14 mouse cellular contexts compared by ENCODE assay signal in genomic region chr11:47645911-47646310, GRCm38 (mm10).
DNase-seq lines count a peak whose midpoint lies in the region.
"Had no signal": no experiment of that assay in that cellular context is flagged by ENCODE, and none has a peak within 500 bp of the region (broad histone marks: within the 10 kb centered on the region; RNA-seq: fewer than 3 reads in every experiment).

No protein-coding gene starts in this region.

- DNase-seq in cerebellum, adult 9-10 months: peak; percentile 0
- no peak for DNase-seq in cerebellum, adult 8-10 months
- DNase-seq in cerebellum, postnatal 14 days: peak; percentile 46 to 59
- DNase-seq in cerebellum, adult 9-11 months: no peak
- DNase-seq in left cerebral cortex, postnatal 4 days: peak; percentile 30
- no peak for DNase-seq in left cerebral cortex, adult 11 months (ENCODE audit: low spot score)
- DNase-seq in brain, adult 2 months (ENCODE audit: low read depth, low spot score): peak; percentile 28
- DNase-seq: adrenal gland, adult 8-10 months; adrenal gland, postnatal 14 days; adrenal gland, postnatal 36 days; B cell, adult 2 months; cerebellum, adult 11 months; cerebellum, adult 18-20 months; embryo, embryonic 11 days had no signal

- intact Hi-C loops in left cerebral cortex, postnatal 4 days (cut with DNase I): no loop called here

Comparison
In these comparisons a context has a peak if more than half of its experiments do, and no peak if none do; other contexts are left out.
1. DNase-seq: peak in cerebellum, adult 9-10 months (single experiment), cerebellum, postnatal 14 days (2 of 2), left cerebral cortex, postnatal 4 days (single experiment) and brain, adult 2 months (single experiment); none in cerebellum, adult 8-10 months (single experiment), cerebellum, adult 9-11 months (single experiment) and left cerebral cortex, adult 11 months (single experiment).